Mouse (Mus musculus) left cerebral cortex, adult 18-20 months (tissue): ENCODE measurements around the gene Tmem259. TPM values are rescaled to one million over a fixed set of nuclear protein-coding genes. Genes with fewer than 3 reads are reported as not detected.

Experiments used
- total RNA-seq, 2 experiments: library from RNA; stranded (reverse); gene quantifications; 2 replicates each; pipeline ENCODE4 v1.2.3; 2021

Tmem259 gene
- total RNA-seq, 2 experiments from 2014 or later, result 112 to 113 TPM

Other genes with a start within 250 kb of the Tmem259 start
- gene Polrmt, start 237.7 kb downstream of the Tmem259 start, total RNA-seq, result 10 to 100 TPM; 50.6 to 55.3 TPM
- gene Fgf22, start 229.3 kb downstream of the Tmem259 start, total RNA-seq, result 1 to 10 TPM; 4.3 to 5.6 TPM
- gene Rnf126, start 217.4 kb downstream of the Tmem259 start, total RNA-seq, result 10 to 100 TPM; 86.7 to 98.4 TPM
- gene Fstl3, start 207.1 kb downstream of the Tmem259 start, total RNA-seq, result 1 to 10 TPM; 2.7 to 3.2 TPM
- gene Prss57, start 193.4 kb downstream of the Tmem259 start, total RNA-seq, result under 1 TPM; 0.63 to 0.72 TPM
- 100 to 1,000 TPM; 290 to 308 TPM for gene Palm, start 190.8 kb downstream of the Tmem259 start, total RNA-seq
- under 1 TPM; 0.61 to 0.86 TPM for gene Misp, start 163.3 kb downstream of the Tmem259 start, total RNA-seq
- 10 to 100 TPM; 54.3 to 62.5 TPM for gene Ptbp1, start 129.9 kb downstream of the Tmem259 start, total RNA-seq
- gene Prtn3, start 109.9 kb downstream of the Tmem259 start, total RNA-seq, result 1 to 10 TPM; 2.2 to 2.3 TPM
- gene Plppr3, start 109.7 kb downstream of the Tmem259 start, total RNA-seq, result 10 to 100 TPM; 55.6 to 58.0 TPM
- gene Elane, start 98.1 kb downstream of the Tmem259 start, total RNA-seq, result not detected
- not detected for gene Cfd, start 93.5 kb downstream of the Tmem259 start, total RNA-seq
- gene Med16, start 75.4 kb downstream of the Tmem259 start, total RNA-seq, result 10 to 100 TPM; 48.6 to 63.7 TPM
- gene Gm26602, start 73.5 kb downstream of the Tmem259 start, total RNA-seq, result not detected
- gene Kiss1r, start 67.4 kb downstream of the Tmem259 start, total RNA-seq, result 10 to 100 TPM in 1 of 2 experiments, 1 to 10 TPM in 1; 5.3 to 10.3 TPM
- gene R3hdm4, start 63.1 kb downstream of the Tmem259 start, total RNA-seq, result 100 to 1,000 TPM; 307 to 318 TPM
- 1 to 10 TPM; 5.6 to 7.2 TPM for gene Arid3a, start 57.3 kb downstream of the Tmem259 start, total RNA-seq
- 10 to 100 TPM; 45.3 to 46.5 TPM for gene Wdr18, start 24.2 kb downstream of the Tmem259 start, total RNA-seq
- under 1 TPM; 0.14 to 0.16 TPM for gene Grin3b, start 13.6 kb downstream of the Tmem259 start, total RNA-seq
- 1 to 10 TPM; 6.7 to 8.0 TPM for gene Cnn2, start 4.3 kb upstream of the Tmem259 start, total RNA-seq
- gene Abca7, start 12.2 kb upstream of the Tmem259 start, total RNA-seq, result 10 to 100 TPM; 13.0 to 13.7 TPM
- gene Arhgap45, start 32.3 kb upstream of the Tmem259 start, total RNA-seq, result 1 to 10 TPM; 3.7 to 4.1 TPM
- gene Polr2e, start 55.5 kb upstream of the Tmem259 start, total RNA-seq, result 10 to 100 TPM; 73.6 to 75.2 TPM
- 100 to 1,000 TPM; 554 to 575 TPM for gene Gpx4, start 62.8 kb upstream of the Tmem259 start, total RNA-seq
- 10 to 100 TPM; 16.8 to 18.8 TPM for gene Sbno2, start 121.2 kb upstream of the Tmem259 start, total RNA-seq
- 100 to 1,000 TPM; 108 to 109 TPM for gene Stk11, start 131.5 kb upstream of the Tmem259 start, total RNA-seq
- 100 to 1,000 TPM; 367 to 371 TPM for gene Atp5d, start 154.3 kb upstream of the Tmem259 start, total RNA-seq
- gene Cbarp, start 156.5 kb upstream of the Tmem259 start, total RNA-seq, result 100 to 1,000 TPM; 418 to 437 TPM
- gene Midn, start 163.9 kb upstream of the Tmem259 start, total RNA-seq, result 100 to 1,000 TPM; 105 TPM
- 10 to 100 TPM; 89.7 to 94.6 TPM for gene Cirbp, start 181.7 kb upstream of the Tmem259 start, total RNA-seq
- gene 1600002K03Rik, start 188.6 kb upstream of the Tmem259 start, total RNA-seq, result 1 to 10 TPM; 6.8 to 7.0 TPM
- 1 to 10 TPM; 7.0 to 8.2 TPM for gene Efna2, start 195.2 kb upstream of the Tmem259 start, total RNA-seq
- 10 to 100 TPM; 32.2 to 39.3 TPM for gene Mum1, start 242.1 kb upstream of the Tmem259 start, total RNA-seq